Mouse (Mus musculus) forebrain, embryonic 12.5 days (tissue): ENCODE measurements around the gene Ppp1r3f. TPM values are rescaled to one million over a fixed set of nuclear protein-coding genes. Genes with fewer than 3 reads are reported as not detected.

Experiments
- ATAC-seq: fragments of 200-750 bp; cut with Nextera tagmentation; 2 replicates; pipeline ENCODE4 v1.8.0; 2017; ENCODE audit warnings: moderate TSS enrichment; ENCODE audit not compliant: low FRiP score
- H3K27ac ChIP-seq: fragments of 300-500 bp; sonication (generic); 2 replicates; pipeline ENCODE4 v1.5.1; 2016; ENCODE audit warnings: mild to moderate bottlenecking
- H3K27me3 ChIP-seq: fragments of 300-500 bp; sonication (generic); 2 replicates; pipeline ENCODE4 v1.6.1; 2016; ENCODE audit warnings: mild to moderate bottlenecking
- H3K36me3 ChIP-seq: fragments of 300-500 bp; sonication (generic); replicated peaks from 2 replicates; pipeline ENCODE4 v1.6.1; 2016; ENCODE audit warnings: mild to moderate bottlenecking
- H3K4me1 ChIP-seq: fragments of 300-500 bp; sonication (generic); 2 replicates; pipeline ENCODE4 v1.6.1; 2016
- H3K4me2 ChIP-seq: fragments of 300-500 bp; sonication (generic); 2 replicates; pipeline ENCODE4 v1.6.1; 2016; ENCODE audit warnings: mild to moderate bottlenecking, moderate library complexity
- H3K4me3 ChIP-seq: fragments of 300-500 bp; sonication (generic); replicated peaks from 2 replicates; pipeline ENCODE4 v1.5.1; 2016; ENCODE audit warnings: mild to moderate bottlenecking
- H3K9ac ChIP-seq: fragments of 300-500 bp; sonication (generic); 2 replicates; pipeline ENCODE4 v1.6.1; 2016; ENCODE audit warnings: mild to moderate bottlenecking
- H3K9me3 ChIP-seq: fragments of 300-500 bp; sonication (generic); 2 replicates; pipeline ENCODE4 v1.6.1; 2016
- WGBS: fragments of 180-500 bp; shearing (Covaris S2); methylation state at CpG from one replicate; pipeline ENCODE4 v1.1.7; 2016; 5-methylcytosine and 5-hydroxymethylcytosine counted together
- polyA plus RNA-seq: library from polyadenylated mRNA; unstranded; fragments of >200 nt; fragmentation: Nextera tagmentation; extraction: Ambion mirVana; gene quantifications from 2 replicates; pipeline ENCODE4 v1.2.1, GENCODE M21; 2016

The Ppp1r3f gene
- polyA plus RNA-seq, 1 experiment from 2014 or later: 4.1 TPM

DNA sequence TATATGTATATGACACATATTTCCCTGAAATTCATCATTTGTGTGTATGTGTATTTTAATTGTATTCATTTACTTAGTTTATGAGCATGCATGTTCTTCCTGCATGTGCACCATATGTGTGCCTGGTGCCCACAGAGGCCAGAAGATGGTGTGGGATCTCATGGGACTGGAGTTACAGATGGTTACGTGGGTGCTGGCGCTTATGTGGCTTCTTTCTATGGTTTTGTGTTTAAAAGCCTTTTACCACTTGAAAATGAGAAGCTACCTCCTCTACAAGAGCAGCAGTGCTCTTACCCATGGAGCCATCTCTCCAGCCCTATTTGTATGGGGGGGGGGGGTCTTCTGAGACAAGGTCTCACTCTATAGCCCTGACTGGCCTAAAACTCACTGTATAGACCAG is 7.1 kb upstream of the Ppp1r3f start:
- H3K4me3 ChIP-seq: no peak overlapping the region
- H3K36me3 ChIP-seq: no peaks in the 10 kb centered on the region
- no peak overlapping the region for H3K9ac ChIP-seq
- no peaks in the 10 kb centered on the region for H3K4me1 ChIP-seq
- no peaks in the 10 kb centered on the region for H3K9me3 ChIP-seq
- H3K27ac ChIP-seq: no peak overlapping the region
- 89% methylated on average over 2 of the region's 2 CpGs for WGBS
- ATAC-seq: no peak
- no peak overlapping the region for H3K4me2 ChIP-seq
- H3K27me3 ChIP-seq: no peaks in the 10 kb centered on the region

DNA sequence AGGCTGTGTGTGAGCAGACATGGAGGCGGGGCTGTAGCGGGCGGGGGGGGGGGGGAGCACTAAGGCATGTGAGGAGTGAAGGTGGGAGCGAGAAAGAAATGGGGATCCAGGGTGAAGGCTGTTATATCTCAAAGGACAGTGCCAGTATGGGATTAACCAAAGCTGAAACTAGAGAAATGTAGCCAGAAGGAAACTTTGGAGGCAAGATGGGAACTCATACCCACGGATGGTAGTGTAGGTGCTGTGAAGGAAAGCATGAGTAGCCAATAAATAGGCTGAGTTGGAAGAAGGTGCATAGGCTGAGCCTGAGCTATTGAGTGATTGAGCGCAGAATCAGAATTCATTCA is 775 bp upstream of the Ppp1r3f start:
- Histone ChIP-seq H3K4me1 (peaks cover 20% of the 10 kb centered on the region), H3K27me3 (no peaks in the 10 kb centered on the region), H3K9ac (no peak overlapping the region), H3K9me3 (no peaks in the 10 kb centered on the region), H3K4me2 (peak overlapping the region; percentile 51), H3K27ac (peak overlapping the region; percentile 75), H3K4me3 (peak overlapping the region; percentile 56), H3K36me3 (no peaks in the 10 kb centered on the region)
- WGBS: 15% methylated on average over 6 of the region's 6 CpGs
- no peak for ATAC-seq

DNA sequence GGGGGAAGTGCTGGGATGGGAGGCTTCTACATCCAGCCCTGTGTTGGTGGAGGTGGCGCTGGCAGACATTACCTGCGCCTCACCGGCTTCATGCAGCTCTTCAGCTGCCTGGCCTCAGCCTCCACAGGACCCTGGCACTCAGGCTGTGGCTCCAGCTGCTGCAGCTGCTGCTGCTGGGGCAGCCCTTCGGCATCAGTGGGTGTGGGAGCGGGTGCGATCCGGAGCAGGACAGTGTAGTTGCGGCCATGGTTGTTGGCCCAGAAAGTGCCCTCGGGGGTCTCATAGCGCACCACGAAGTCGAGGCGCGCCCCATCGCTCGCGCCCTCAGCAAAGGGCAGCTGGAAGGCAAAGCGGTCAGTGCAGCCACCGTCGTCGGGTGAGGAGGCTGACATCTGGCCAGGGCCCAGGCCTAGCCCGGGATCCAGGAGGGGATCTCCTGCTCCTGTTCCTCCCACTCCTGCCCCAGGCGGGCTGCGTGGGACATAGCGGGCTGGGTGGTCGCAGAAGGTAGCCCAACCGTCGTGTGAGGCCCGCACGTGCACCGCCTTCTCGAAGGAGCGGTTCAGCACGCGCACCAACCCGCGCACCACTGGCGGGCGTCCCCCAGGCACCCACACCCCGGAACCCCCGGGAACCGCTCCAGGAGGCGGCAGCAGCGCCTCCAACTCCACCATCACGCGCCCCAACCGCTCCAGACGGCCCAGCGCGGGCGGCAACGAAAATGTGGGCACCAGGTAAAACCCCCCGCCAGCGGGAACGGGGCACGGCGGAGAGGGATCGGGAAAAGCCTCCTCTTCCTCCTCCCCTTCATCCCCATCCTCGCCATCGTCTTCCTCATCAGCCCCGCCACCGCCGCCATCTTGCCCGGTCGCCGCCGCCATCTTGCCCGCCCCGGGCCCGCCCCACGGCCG is 652 bp downstream of the Ppp1r3f start, which contains the start of gene Foxp3:
Gene Foxp3, plus strand, starts transcription at position 469 of the 911 bp plus-strand sequence.
- peak; percentile 5 for ATAC-seq
- Histone ChIP-seq H3K4me1 (peaks cover 20% of the 10 kb centered on the region), H3K27ac (peak within 1 kb of the TSS; percentile 84), H3K4me2 (peak within 1 kb of the TSS; percentile 60), H3K36me3 (no peaks in the 10 kb centered on the region), H3K9me3 (no peaks in the 10 kb centered on the region), H3K27me3 (no peaks in the 10 kb centered on the region), H3K9ac (peak within 1 kb of the TSS; percentile 68), H3K4me3 (peak within 1 kb of the TSS; percentile 56)
- WGBS: 36% methylated on average over 58 of the region's 72 CpGs

DNA sequence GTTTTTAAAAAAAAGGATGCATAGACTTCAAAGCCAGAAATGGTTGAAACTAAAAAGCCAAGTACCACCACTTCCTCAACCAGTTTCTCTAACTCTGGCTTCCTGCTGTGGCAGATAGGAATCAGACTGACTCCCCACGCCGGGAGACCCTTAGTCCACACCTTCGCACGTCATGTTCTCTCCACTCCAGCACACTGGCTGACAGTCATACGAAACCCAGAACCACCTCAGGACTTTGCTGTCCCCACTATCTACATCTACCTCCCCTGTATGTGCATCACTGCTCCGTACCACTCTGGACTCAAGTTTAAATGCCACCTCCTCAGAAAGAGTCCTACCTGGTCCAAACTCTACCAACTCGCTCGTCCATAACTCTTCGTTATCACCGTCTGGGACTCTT is 1.6 kb downstream of the Ppp1r3f start:
- Histone ChIP-seq H3K9ac (no peak overlapping the region), H3K4me3 (no peak overlapping the region), H3K27ac (no peak overlapping the region), H3K36me3 (no peaks in the 10 kb centered on the region), H3K4me1 (peaks cover 20% of the 10 kb centered on the region), H3K4me2 (peak overlapping the region; percentile 60; the same call in 1 of the 2 replicates), H3K27me3 (no peaks in the 10 kb centered on the region), H3K9me3 (no peaks in the 10 kb centered on the region)
- no peak for ATAC-seq
- WGBS: 92% methylated on average over 10 of the region's 10 CpGs

DNA sequence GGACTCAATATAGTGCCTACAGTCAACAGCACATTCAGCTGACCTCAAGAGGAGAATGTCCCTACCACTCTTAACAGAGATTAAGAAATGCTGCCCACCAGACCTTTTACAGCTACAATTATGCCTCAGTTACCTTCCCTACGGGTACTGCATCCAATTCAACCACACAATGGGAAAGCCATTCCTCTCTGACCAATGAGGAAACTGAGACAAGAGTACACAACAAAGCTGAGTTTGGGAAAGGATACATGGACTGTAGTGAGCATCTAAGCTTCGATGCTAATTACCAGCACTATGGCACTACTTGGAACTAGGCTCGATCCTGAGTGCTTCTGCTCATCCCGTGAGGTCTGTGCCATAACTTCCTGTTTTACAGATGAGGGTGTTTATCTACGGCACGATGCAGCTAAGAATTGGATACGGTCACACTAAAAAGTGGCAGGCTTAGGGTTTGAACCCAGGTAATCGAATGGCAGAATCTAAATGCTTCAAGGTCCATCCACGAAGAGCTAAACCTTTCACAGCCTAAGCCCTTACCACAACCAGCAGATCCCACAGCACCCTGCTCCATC is 2.4 kb downstream of the Ppp1r3f start:
- Histone ChIP-seq H3K27ac (no peak overlapping the region), H3K27me3 (no peaks in the 10 kb centered on the region), H3K4me1 (peaks cover 20% of the 10 kb centered on the region), H3K36me3 (no peaks in the 10 kb centered on the region), H3K9ac (no peak overlapping the region), H3K4me2 (no peak overlapping the region), H3K4me3 (no peak overlapping the region), H3K9me3 (no peaks in the 10 kb centered on the region)
- ATAC-seq: no peak
- 92% methylated on average over 9 of the region's 9 CpGs for WGBS

DNA sequence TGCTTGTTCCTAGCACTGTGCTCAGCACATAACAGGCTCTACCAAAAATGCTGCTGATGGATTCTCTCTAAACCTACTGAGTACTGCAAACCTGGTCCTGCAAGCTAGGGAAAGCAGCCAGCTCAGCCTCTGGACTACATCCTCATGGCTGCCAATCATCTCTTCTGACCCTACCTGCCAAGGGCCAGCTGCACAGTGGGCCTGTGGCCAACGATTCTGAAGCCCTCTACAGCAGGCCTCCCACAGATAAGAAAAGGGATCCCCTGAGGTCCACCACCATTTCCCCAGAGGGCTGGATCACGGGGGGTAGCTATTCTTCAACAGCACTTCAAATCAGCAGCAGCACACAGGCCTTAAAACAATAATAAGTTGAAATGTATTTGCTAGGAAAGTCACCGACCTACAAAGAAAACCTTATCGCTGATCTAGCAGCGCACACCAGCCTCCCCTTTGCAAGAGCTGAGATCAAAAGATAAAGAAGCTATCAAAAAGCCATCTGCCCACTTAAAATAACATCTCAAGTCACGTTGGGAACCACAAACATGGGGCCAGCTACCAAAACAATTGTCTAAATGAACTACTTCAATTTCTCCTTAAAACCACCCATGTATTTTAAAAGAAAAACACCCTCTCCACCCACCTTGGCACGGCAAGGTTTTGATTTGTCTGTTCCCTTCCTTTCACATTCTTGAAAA is 3.5 kb downstream of the Ppp1r3f start:
- H3K9me3 ChIP-seq: no peaks in the 10 kb centered on the region

DNA sequence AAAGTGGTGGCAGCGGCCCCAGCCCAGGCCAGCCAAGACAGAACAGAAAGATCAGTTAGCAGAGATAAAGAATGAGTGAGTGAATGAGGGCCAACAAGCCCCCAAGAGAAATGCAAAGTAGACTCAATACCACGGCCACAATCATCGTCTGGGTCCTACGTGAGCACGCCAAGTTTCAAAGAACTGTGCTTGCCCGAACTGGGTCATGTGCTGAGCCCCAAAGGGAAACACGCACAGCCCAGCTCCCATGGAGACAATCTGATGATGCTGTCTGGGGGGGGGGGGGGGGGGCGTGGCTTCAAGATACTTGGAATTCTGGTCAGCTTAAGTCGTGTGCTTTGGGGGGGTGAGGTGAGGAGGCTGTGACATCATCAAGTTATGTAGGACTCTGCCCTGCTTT is 6.6 kb downstream of the Ppp1r3f start:
- WGBS: 78% methylated on average over 8 of the region's 9 CpGs

More for the DNA sequence above, 3.5 kb downstream of the Ppp1r3f start:
- Histone ChIP-seq H3K4me2 (no peak overlapping the region), H3K4me1 (peaks cover 20% of the 10 kb centered on the region), H3K27me3 (no peaks in the 10 kb centered on the region), H3K27ac (no peak overlapping the region), H3K9ac (no peak overlapping the region), H3K36me3 (no peaks in the 10 kb centered on the region), H3K4me3 (no peak overlapping the region)
- ATAC-seq: no peak
- 68% methylated on average over 7 of the region's 7 CpGs for WGBS

DNA sequence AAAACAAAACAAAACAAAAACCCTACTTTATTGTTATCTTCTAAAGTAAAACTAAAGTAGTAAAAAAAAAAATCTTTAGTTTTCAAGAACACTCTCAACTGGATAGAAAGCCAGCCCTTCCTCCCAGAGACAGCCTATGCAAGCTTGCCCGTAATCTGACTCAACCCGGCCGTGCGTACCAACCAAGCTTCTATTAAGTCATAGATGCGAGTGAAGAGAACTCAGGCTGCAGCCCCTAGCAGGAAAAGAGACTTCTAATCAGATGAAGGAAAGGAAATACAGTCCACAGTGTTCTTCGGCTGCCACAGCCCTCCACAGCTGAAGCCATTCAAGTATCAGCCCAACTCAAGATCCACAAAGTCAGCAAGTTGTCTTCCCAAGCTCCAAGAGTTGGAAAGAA is 7.7 kb downstream of the Ppp1r3f start:
- Histone ChIP-seq H3K4me2 (no peak overlapping the region), H3K27me3 (no peaks in the 10 kb centered on the region), H3K27ac (no peak overlapping the region), H3K9ac (no peak overlapping the region), H3K4me3 (no peak overlapping the region), H3K36me3 (no peaks in the 10 kb centered on the region), H3K4me1 (0 out of 2 replicates have a peak, but pooled peaks cover 6% of the 10 kb centered on the region), H3K9me3 (no peaks in the 10 kb centered on the region)
- no peak for ATAC-seq
- WGBS: 82% methylated on average over 6 of the region's 6 CpGs

More for the DNA sequence above, 6.6 kb downstream of the Ppp1r3f start:
- Histone ChIP-seq H3K9ac (no peak overlapping the region), H3K4me2 (no peak overlapping the region), H3K4me3 (no peak overlapping the region), H3K36me3 (no peaks in the 10 kb centered on the region), H3K27ac (no peak overlapping the region), H3K9me3 (no peaks in the 10 kb centered on the region), H3K27me3 (no peaks in the 10 kb centered on the region), H3K4me1 (peaks cover 9% of the 10 kb centered on the region; the same call in 1 of the 2 replicates)
- no peak for ATAC-seq

DNA sequence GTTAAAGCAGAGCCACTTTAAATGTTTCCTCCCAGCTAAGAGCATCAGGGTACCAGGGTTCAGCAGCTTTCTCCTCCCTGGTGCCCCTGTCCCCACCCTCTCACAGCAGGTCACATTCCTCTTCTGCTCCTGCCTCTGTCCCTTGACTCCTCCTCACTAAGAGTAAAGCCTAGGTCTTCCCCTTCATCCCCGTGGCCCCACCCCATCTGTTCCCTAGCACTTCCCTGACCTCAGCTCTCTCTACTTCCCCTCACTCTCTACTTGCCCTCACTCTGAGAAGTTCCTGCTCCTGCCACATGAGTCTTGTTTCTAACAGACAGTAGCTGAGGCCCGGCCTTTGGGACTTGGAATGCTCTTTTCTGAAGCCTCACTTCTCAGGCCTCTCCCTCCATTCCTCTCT is 11.0 kb downstream of the Ppp1r3f start:
- Histone ChIP-seq H3K4me3 (no peak overlapping the region), H3K27me3 (no peaks in the 10 kb centered on the region), H3K4me2 (no peak overlapping the region), H3K9me3 (no peaks in the 10 kb centered on the region), H3K27ac (no peak overlapping the region), H3K36me3 (0 out of 2 replicates have a peak, but pooled peaks cover 3% of the 10 kb centered on the region), H3K9ac (no peak overlapping the region), H3K4me1 (no peaks in the 10 kb centered on the region)
- no peak for ATAC-seq
- WGBS: 29% methylated on average over 2 of the region's 2 CpGs

DNA sequence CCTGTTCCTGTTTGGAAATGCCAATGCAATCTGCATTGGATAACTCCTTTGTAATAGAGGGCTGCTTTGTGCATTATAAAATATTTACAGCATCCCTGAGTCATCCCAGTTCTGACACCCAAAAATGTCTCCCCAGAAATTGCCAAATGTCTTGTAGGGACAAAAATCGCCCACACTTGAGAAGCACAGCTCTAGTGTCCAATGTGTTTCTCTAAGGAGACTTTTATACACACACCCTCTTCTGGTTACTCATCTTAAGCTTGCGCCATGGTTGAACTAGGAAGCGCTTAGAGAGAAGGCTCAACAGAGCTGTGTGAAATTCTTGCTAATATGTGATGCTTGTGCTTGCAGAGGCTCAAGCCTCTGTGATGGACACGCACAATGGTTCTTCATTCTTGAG is 20.6 kb downstream of the Ppp1r3f start:
- no peak overlapping the region for H3K9ac ChIP-seq
- no peak overlapping the region for H3K4me3 ChIP-seq
- H3K9me3 ChIP-seq: no peaks in the 10 kb centered on the region
- no peaks in the 10 kb centered on the region for H3K27me3 ChIP-seq
- H3K4me1 ChIP-seq: no peaks in the 10 kb centered on the region; the same call in 1 of the 2 replicates
- no peaks in the 10 kb centered on the region for H3K36me3 ChIP-seq
- H3K4me2 ChIP-seq: no peak overlapping the region
- no peak for ATAC-seq
- no peak overlapping the region for H3K27ac ChIP-seq
- 94% methylated on average over 4 of the region's 4 CpGs for WGBS

DNA sequence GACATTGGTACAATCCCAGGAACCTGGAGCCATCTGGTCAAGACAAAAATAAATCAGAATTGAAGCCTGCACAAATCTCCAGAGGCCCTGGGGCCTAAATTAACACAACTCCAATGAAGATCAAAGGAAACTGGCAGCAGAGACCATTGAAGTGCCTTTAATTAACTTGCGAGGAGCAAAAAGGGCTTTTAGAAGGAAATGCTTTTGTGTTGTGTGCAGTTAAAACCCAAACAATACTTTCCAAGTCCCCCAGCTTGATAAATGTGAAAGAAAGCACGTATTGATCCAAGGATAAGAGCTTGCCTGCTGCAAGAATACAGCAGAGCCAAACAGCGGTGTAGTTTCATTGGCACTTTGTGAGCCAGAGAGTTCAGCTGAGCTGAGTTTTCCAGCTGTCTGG is 49.1 kb downstream of the Ppp1r3f start:
- Histone ChIP-seq H3K9me3 (no peaks in the 10 kb centered on the region), H3K9ac (no peak overlapping the region), H3K27ac (no peak overlapping the region), H3K4me3 (no peak overlapping the region), H3K4me1 (no peaks in the 10 kb centered on the region; the same call in 1 of the 2 replicates), H3K4me2 (no peak overlapping the region), H3K27me3 (no peaks in the 10 kb centered on the region), H3K36me3 (no peaks in the 10 kb centered on the region)
- 30% methylated on average over 3 of the region's 3 CpGs for WGBS
- no peak for ATAC-seq
